Mouse (Mus musculus) fat pad, adult 2 months (tissue): ENCODE measurements around the gene Camkv.
A peak's percentile ranks its signal among the peaks of the same experiment; 100 is the strongest.

ENCODE experiments used
- DNase-seq: peaks from one replicate; pipeline ENCODE4 v3.0.0-alpha.2; 2011; ENCODE audit warnings: low read depth, low spot score; ENCODE audit errors: extremely low read depth

Camkv gene

GRCm38 (mm10) chr9:107923021-107923420 is 12.5 kb upstream of the Camkv start:
- DNase-seq, result no peak

- DNase-seq, result no peak
Observed at GRCm38 (mm10) chr9:107923956-107924355, 11.5 kb upstream of the Camkv start.

GRCm38 (mm10) chr9:107925251-107925650 is 10.2 kb upstream of the Camkv start:
- no peak for DNase-seq

- no peak for DNase-seq
Observed at GRCm38 (mm10) chr9:107926920-107927420, 8.5 kb upstream of the Camkv start.

- no peak for DNase-seq
Observed at GRCm38 (mm10) chr9:107927749-107928148, 7.7 kb upstream of the Camkv start.

- DNase-seq, result no peak
Observed at GRCm38 (mm10) chr9:107928169-107928568, 7.3 kb upstream of the Camkv start, which contains the start of gene Actl11. Actl11 (plus strand) TSS chr9:107928469.

- DNase-seq, result no peak
Observed at GRCm38 (mm10) chr9:107932221-107932620, 3.3 kb upstream of the Camkv start.

GRCm38 (mm10) chr9:107934146-107934545 is 1.3 kb upstream of the Camkv start:
- peak; percentile 33 for DNase-seq

GRCm38 (mm10) chr9:107935790-107936214 is 328 bp downstream of the Camkv start:
- DNase-seq, result no peak

GRCm38 (mm10) chr9:107936215-107936822 is 845 bp downstream of the Camkv start:
- DNase-seq, result no peak

- DNase-seq, result no peak
Observed at GRCm38 (mm10) chr9:107936831-107937230, 1.4 kb downstream of the Camkv start.

GRCm38 (mm10) chr9:107947241-107948194 is 12.0 kb downstream of the Camkv start:
- DNase-seq, result no peak

GRCm38 (mm10) chr9:107949184-107949921 is 13.9 kb downstream of the Camkv start:
- no peak for DNase-seq

GRCm38 (mm10) chr9:107949922-107950235 is 14.4 kb downstream of the Camkv start, which contains the start of gene Traip:
Traip (plus strand) TSS chr9:107950136.
- DNase-seq, result no peak

GRCm38 (mm10) chr9:107950460-107951355 is 15.2 kb downstream of the Camkv start:
- DNase-seq, result no peak

GRCm38 (mm10) chr9:107955613-107956289 is 20.3 kb downstream of the Camkv start:
- no peak for DNase-seq

GRCm38 (mm10) chr9:107957141-107957540 is 21.7 kb downstream of the Camkv start:
- no peak for DNase-seq

GRCm38 (mm10) chr9:107959896-107960295 is 24.4 kb downstream of the Camkv start:
- no peak for DNase-seq

- no peak for DNase-seq
Observed at GRCm38 (mm10) chr9:107960928-107961327, 25.5 kb downstream of the Camkv start.

GRCm38 (mm10) chr9:107961351-107961762 is 25.9 kb downstream of the Camkv start:
- no peak for DNase-seq
